Mouse (Mus musculus): ENCODE measurements at regions not wholly inside any gene's neighbourhood (a gene's known extent, or its start where the extent isn't known, plus 50 kb on each side); places are given as distances from the start of the nearest gene placed in this dataset.
A peak's percentile ranks its signal among the peaks of the same experiment; 100 is the strongest.

DNA sequence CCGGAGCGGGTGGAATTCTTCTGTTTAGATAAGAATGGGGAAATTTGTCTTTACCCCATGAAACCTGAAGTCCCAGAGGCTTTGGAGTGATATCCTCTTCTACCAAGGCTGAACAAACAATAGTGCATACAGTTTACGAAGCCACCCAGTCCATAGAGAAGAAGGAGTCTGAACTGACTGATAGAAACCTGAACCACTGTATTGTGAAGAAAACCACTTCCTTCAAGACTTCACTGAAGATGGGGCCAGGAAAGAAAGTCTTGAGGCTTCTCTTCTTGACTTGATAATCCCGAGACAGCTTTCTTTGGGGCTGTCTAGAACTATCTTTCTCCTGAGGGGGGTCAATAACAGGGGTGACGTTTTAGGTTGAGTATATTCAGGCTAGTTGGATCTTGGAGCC, 284.4 kb downstream of the Cd83 start:
- 96% methylated on average over 5 of the region's 5 CpGs for WGBS
- H3K4me1 ChIP-seq (ENCODE audit: control insufficient read depth, insufficient read depth, low read length) = peaks cover 7% of the 10 kb centered on the region; the same call in 1 of the 2 replicates
- DNase-seq = no peak
- TF ChIP-seq POLR2A (IDR thresholded peaks at IDR 0.05; ENCODE audit: borderline replicate concordance, insufficient read depth, low read length) (no peak), CTCF (IDR thresholded peaks at IDR 0.05; ENCODE audit: borderline replicate concordance, insufficient read depth, low read depth, low read length) (no peak)
- H3K27me3 ChIP-seq (ENCODE audit: control insufficient read depth, insufficient read depth, low read length) = no peaks in the 10 kb centered on the region
- no peak overlapping the region for H3K27ac ChIP-seq (ENCODE audit: insufficient read depth, low read length)
- H3K4me3 ChIP-seq (replicated peaks; ENCODE audit: insufficient read depth, low read depth, low read length) = no peak overlapping the region

DNA sequence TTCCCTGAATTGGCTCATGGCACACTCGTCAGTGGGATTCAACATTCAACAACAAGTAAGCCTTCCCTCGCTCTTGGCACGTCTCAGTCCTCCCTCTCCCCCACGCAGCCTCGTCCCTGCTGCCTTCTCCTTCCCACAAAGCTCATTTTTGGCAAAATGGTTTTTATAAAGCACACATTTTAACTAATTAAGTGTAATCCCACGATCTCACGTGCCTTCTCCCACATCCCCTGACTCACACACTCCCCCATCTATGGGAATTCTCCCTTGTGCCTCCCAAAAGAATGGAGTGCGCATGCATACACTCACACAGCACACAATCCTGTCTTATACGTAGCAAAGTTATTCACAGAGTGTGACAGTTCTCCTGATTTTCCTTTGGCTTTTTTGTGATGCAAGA, 288.5 kb downstream of the Cd83 start:
- H3K4me3 ChIP-seq (replicated peaks; ENCODE audit: insufficient read depth, low read depth, low read length) = no peak overlapping the region
- WGBS = 78% methylated on average over 9 of the region's 9 CpGs
- no peak for TF ChIP-seq POLR2A (IDR thresholded peaks at IDR 0.05; ENCODE audit: borderline replicate concordance, insufficient read depth, low read length)
- TF ChIP-seq CTCF (IDR thresholded peaks at IDR 0.05; ENCODE audit: borderline replicate concordance, insufficient read depth, low read depth, low read length) = no peak
- no peaks in the 10 kb centered on the region for H3K4me1 ChIP-seq (ENCODE audit: control insufficient read depth, insufficient read depth, low read length)
- H3K27ac ChIP-seq (ENCODE audit: insufficient read depth, low read length) = no peak overlapping the region
- no peak for DNase-seq
- H3K27me3 ChIP-seq (ENCODE audit: control insufficient read depth, insufficient read depth, low read length) = no peaks in the 10 kb centered on the region

DNA sequence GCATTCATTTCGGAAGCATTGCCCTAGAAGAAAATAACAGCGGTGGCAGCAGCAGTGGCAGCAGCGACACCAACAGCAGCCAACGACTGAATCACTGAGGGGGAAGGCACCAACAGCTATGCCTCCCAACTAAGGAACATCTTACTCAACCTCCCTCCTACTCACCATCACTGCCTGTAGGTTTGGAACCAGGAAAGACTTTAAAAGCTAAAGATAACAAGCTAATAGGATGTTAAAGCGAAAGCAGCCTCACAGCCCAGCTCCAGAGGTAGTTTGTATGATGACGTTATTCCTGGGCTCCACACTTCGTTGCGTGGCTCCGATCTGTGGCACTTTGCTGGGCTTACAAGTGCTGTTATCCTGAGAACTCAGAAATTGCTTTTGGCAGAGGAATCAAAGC, 289.6 kb downstream of the Cd83 start:
- DNase-seq = no peak
- H3K27ac ChIP-seq (ENCODE audit: insufficient read depth, low read length) = no peak overlapping the region
- 85% methylated on average over 9 of the region's 9 CpGs for WGBS

DNA sequence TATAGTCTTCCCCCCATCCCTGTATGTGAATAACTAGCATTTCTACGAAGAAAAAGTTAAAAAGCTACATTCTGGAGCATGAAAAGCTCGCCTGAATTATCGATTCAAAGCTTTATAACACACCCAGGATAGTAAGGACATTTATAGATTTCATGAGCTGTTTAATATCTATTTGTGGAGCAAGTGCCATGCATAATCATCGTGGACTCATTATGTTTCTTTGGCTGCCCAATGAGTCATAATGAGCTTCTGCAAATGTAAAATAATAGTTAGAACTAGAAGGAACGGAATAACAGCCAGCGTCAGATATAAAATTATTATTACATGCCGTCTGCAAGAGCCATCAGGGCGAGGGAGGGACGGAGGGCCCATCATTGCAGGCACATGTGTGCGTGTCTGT, 292.4 kb downstream of the Cd83 start:
- no peak for DNase-seq
- Histone ChIP-seq H3K4me3 (replicated peaks; ENCODE audit: insufficient read depth, low read depth, low read length) (no peak overlapping the region), H3K27me3 (ENCODE audit: control insufficient read depth, insufficient read depth, low read length) (no peaks in the 10 kb centered on the region), H3K27ac (ENCODE audit: insufficient read depth, low read length) (no peak overlapping the region), H3K4me1 (ENCODE audit: control insufficient read depth, insufficient read depth, low read length) (no peaks in the 10 kb centered on the region)
- 94% methylated on average over 10 of the region's 10 CpGs for WGBS
- TF ChIP-seq CTCF (IDR thresholded peaks at IDR 0.05; ENCODE audit: borderline replicate concordance, insufficient read depth, low read depth, low read length) = no peak
- TF ChIP-seq POLR2A (IDR thresholded peaks at IDR 0.05; ENCODE audit: borderline replicate concordance, insufficient read depth, low read length) = no peak

More for the DNA sequence above, 289.6 kb downstream of the Cd83 start:
- no peak for TF ChIP-seq POLR2A (IDR thresholded peaks at IDR 0.05; ENCODE audit: borderline replicate concordance, insufficient read depth, low read length)
- TF ChIP-seq CTCF (IDR thresholded peaks at IDR 0.05; ENCODE audit: borderline replicate concordance, insufficient read depth, low read depth, low read length) = no peak
- H3K27me3 ChIP-seq (ENCODE audit: control insufficient read depth, insufficient read depth, low read length) = no peaks in the 10 kb centered on the region
- H3K4me3 ChIP-seq (replicated peaks; ENCODE audit: insufficient read depth, low read depth, low read length) = no peak overlapping the region
- H3K4me1 ChIP-seq (ENCODE audit: control insufficient read depth, insufficient read depth, low read length) = no peaks in the 10 kb centered on the region

- no peak overlapping the region for H3K4me3 ChIP-seq (replicated peaks; ENCODE audit: insufficient read depth, low read depth, low read length)
- H3K4me1 ChIP-seq (ENCODE audit: control insufficient read depth, insufficient read depth, low read length) = peaks cover 8% of the 10 kb centered on the region
- no peaks in the 10 kb centered on the region for H3K27me3 ChIP-seq (ENCODE audit: control insufficient read depth, insufficient read depth, low read length)
- no peak overlapping the region for H3K27ac ChIP-seq (ENCODE audit: insufficient read depth, low read length)
- TF ChIP-seq CTCF (IDR thresholded peaks at IDR 0.05; ENCODE audit: borderline replicate concordance, insufficient read depth, low read depth, low read length) (no peak), POLR2A (IDR thresholded peaks at IDR 0.05; ENCODE audit: borderline replicate concordance, insufficient read depth, low read length) (no peak)
- WGBS = 66% methylated on average over 10 of the region's 10 CpGs
- DNase-seq = no peak
These were observed 301.3 kb downstream of the Cd83 start for GRCm38 (mm10) chr13:44085621-44086510.

GRCm38 (mm10) chr13:44086801-44087200, 302.2 kb downstream of the Cd83 start:
- Histone ChIP-seq H3K27ac (ENCODE audit: insufficient read depth, low read length) (no peak overlapping the region), H3K4me3 (replicated peaks; ENCODE audit: insufficient read depth, low read depth, low read length) (no peak overlapping the region), H3K27me3 (ENCODE audit: control insufficient read depth, insufficient read depth, low read length) (no peaks in the 10 kb centered on the region), H3K4me1 (ENCODE audit: control insufficient read depth, insufficient read depth, low read length) (peaks cover 8% of the 10 kb centered on the region)
- TF ChIP-seq POLR2A (IDR thresholded peaks at IDR 0.05; ENCODE audit: borderline replicate concordance, insufficient read depth, low read length) = no peak
- TF ChIP-seq CTCF (IDR thresholded peaks at IDR 0.05; ENCODE audit: borderline replicate concordance, insufficient read depth, low read depth, low read length) = no peak
- peak in 1 of 2 experiments; percentile 41 for DNase-seq
- 34% methylated on average over 4 of the region's 4 CpGs for WGBS

DNA sequence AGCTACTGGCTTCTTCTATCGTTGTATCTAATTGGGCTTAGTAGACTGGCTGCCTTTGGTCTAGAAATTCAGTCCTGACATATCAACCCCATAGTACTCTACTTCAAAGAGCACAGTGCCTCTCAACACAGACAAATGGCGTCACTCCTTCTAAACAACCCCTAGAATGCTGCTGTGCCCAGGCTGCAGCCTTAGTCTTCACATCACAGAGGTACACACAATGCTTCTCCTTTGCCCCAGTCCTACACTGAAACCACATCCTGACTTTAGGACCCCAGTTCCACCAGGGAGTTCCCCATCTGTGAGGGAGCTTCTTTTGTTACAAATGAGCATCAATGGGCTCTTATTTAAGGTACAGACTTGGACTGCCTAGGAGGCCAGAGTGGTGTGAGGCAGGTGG, 312.6 kb downstream of the Cd83 start:
- H3K27ac ChIP-seq (ENCODE audit: insufficient read depth, low read length) = no peak overlapping the region
- 94% methylated on average over 2 of the region's 2 CpGs for WGBS
- H3K4me3 ChIP-seq (replicated peaks; ENCODE audit: insufficient read depth, low read depth, low read length) = no peak overlapping the region
- DNase-seq = no peak
- TF ChIP-seq POLR2A (IDR thresholded peaks at IDR 0.05; ENCODE audit: borderline replicate concordance, insufficient read depth, low read length) = no peak
- TF ChIP-seq CTCF (IDR thresholded peaks at IDR 0.05; ENCODE audit: borderline replicate concordance, insufficient read depth, low read depth, low read length) = no peak
- no peaks in the 10 kb centered on the region for H3K27me3 ChIP-seq (ENCODE audit: control insufficient read depth, insufficient read depth, low read length)
- no peaks in the 10 kb centered on the region for H3K4me1 ChIP-seq (ENCODE audit: control insufficient read depth, insufficient read depth, low read length)

DNA sequence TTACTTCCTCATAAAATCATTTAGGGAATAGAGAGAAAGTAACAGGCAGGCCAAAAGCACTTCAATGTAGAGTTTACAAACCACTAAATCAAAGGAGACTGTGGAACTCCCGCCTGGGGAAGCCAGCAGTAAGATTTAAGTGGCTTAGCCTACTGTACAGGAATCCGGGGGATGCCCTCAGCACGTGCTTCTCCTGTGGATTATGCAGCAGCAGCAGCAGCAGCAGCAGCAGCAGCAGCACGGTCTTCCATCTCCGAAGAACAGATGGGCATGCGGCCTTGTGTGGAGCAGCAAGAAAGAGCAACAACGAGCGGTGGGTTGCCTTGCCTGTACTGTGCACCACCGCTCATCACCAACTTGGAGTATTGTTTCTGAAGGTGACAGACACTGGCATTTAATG, 314.9 kb downstream of the Cd83 start:
- no peak overlapping the region for H3K27ac ChIP-seq (ENCODE audit: insufficient read depth, low read length)
- no peak for TF ChIP-seq CTCF (IDR thresholded peaks at IDR 0.05; ENCODE audit: borderline replicate concordance, insufficient read depth, low read depth, low read length)
- no peak for TF ChIP-seq POLR2A (IDR thresholded peaks at IDR 0.05; ENCODE audit: borderline replicate concordance, insufficient read depth, low read length)
- DNase-seq = no peak
- WGBS = 79% methylated on average over 9 of the region's 9 CpGs
- H3K27me3 ChIP-seq (ENCODE audit: control insufficient read depth, insufficient read depth, low read length) = no peaks in the 10 kb centered on the region
- H3K4me1 ChIP-seq (ENCODE audit: control insufficient read depth, insufficient read depth, low read length) = no peaks in the 10 kb centered on the region
- no peak overlapping the region for H3K4me3 ChIP-seq (replicated peaks; ENCODE audit: insufficient read depth, low read depth, low read length)

Measured in cerebellum, adult 2 months (tissue).